Mouse (Mus musculus): ENCODE data around the gene Tmem175.

DNA sequence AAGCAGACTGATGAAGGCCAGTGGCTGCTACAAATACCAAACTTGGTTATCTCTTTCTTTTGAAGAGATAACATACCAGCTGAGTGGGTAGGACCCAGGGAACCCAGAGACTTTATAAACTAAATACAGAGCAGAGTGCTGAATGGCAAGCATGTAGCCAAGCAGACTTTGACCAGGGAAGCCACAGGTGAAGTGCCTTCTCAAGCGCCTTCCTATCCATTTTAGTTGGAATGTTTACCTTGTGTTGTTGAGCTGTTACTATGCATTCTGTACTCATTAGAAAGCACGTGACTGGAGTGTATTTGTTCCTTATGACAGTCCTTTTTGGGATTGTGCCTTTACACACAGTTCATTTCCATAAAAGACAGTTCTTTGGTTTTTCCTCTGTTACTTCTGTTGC, 14.1 kb downstream of the Tmem175 start:
- no peak for TF ChIP-seq HCFC1 (IDR thresholded peaks at IDR 0.05; ENCODE audit: low read depth, low read length)
- no peak for TF ChIP-seq EP300 (IDR thresholded peaks at IDR 0.05; ENCODE audit: low read length)
- no peak for TF ChIP-seq CTCF (conservative IDR thresholded peaks at IDR 0.05 in 1 of 2, IDR thresholded peaks at IDR 0.05 in 1 of 2; ENCODE audit: low read depth in 2 of 2, low read length in 2 of 2)
- no peak for TF ChIP-seq NRF1 (IDR thresholded peaks at IDR 0.05; ENCODE audit: low read depth, low read length)
- no peak for TF ChIP-seq NELFE (IDR thresholded peaks at IDR 0.05; ENCODE audit: low read depth, low read length)
- no peak for TF ChIP-seq CHD2 (IDR thresholded peaks at IDR 0.05; ENCODE audit: low read length)
- no peak for TF ChIP-seq RAD21 (IDR thresholded peaks at IDR 0.05; ENCODE audit: low read depth, low read length)
- TF ChIP-seq MAZ (IDR thresholded peaks at IDR 0.05; ENCODE audit: low read depth, low read length), result no peak
- no peak for TF ChIP-seq USF1 (IDR thresholded peaks at IDR 0.05; ENCODE audit: low read depth, low read length)

Measured in CH12.LX (cell line).